Mouse (Mus musculus): ENCODE measurements at regions not wholly inside any gene's neighbourhood (a gene's known extent, or its start where the extent isn't known, plus 50 kb on each side); places are given as distances from the start of the nearest gene placed in this dataset.

GRCm38 (mm10) chr13:99579596-99580175, 63.3 kb upstream of the Map1b start:
- no peak for DNase-seq (ENCODE audit: low spot score)

- no peak for DNase-seq (ENCODE audit: low spot score)
Observed at GRCm38 (mm10) chr13:99577686-99578085, 61.3 kb upstream of the Map1b start.

DNA sequence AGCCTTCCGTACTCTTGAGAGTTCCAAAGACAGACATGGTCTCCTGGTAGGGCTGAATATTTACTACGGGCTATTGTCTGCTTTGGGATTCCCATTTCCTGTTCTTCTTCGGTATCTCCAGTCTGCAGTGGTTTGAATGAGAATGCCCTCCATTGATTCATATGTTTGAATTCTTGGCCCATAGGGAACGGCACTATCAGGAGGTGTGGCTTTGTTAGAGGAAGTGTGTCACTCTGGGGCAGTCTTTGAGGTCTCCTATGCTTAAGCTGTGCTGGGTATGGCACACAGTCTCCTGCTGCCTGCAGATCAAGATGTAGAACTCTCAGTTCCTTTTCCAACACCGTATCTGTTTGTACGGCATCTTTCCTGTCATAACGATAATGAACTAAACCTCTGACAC, 56.7 kb upstream of the Map1b start:
- no peak for DNase-seq (ENCODE audit: low spot score)

DNA sequence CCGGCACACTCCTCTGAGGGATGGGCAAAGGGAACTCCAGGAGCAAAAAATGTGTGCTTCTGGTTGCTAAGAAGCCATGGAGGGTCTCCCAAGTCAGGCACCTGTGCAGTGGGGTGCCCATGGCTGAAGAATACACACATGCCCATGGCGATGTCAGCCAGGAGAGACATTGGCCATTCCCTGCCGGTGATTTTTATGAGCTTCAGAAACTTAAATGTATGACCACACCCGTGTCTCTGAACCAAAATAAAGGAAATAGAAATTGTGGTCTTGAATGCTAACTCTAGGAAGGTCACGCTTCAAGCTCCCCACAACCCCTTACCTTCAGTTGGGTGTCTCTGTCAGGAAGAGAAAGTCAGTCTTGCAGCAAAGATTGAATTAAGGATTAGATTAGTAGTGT, 56.0 kb upstream of the Map1b start:
- DNase-seq (ENCODE audit: low spot score) = no peak
